Mouse (Mus musculus) kidney, embryonic 14.5 days (tissue): ENCODE measurements around the gene Cfap97d1. TPM values are rescaled to one million over a fixed set of nuclear protein-coding genes. Genes with fewer than 3 reads are reported as not detected.

Experiments
- ATAC-seq: fragments of 200-750 bp; cut with Nextera tagmentation; 2 replicates; pipeline ENCODE4 v1.8.0; 2017; ENCODE audit warnings: moderate number of reproducible peaks, mild to moderate bottlenecking, moderate TSS enrichment, moderate library complexity; ENCODE audit not compliant: low FRiP score, low TSS enrichment
- H3K27ac ChIP-seq: fragments of 300-500 bp; sonication (generic); 2 replicates; pipeline ENCODE4 v1.5.1; 2014; ENCODE audit warnings: low read depth, mild to moderate bottlenecking, low read length, moderate library complexity, mixed read lengths
- H3K27me3 ChIP-seq: fragments of 300-500 bp; sonication (generic); 2 replicates; pipeline ENCODE4 v1.6.1; 2014; ENCODE audit warnings: mild to moderate bottlenecking, low read length; ENCODE audit not compliant: control insufficient read depth, insufficient read depth
- H3K36me3 ChIP-seq: fragments of 300-500 bp; sonication (generic); 2 replicates; pipeline ENCODE4 v1.6.1; 2014; ENCODE audit warnings: low read length, mixed read lengths; ENCODE audit not compliant: control insufficient read depth, insufficient read depth
- H3K4me1 ChIP-seq: fragments of 300-500 bp; sonication (generic); 2 replicates; pipeline ENCODE4 v1.6.1; 2014; ENCODE audit warnings: low read length, mixed read lengths; ENCODE audit not compliant: control insufficient read depth, insufficient read depth
- H3K4me2 ChIP-seq: fragments of 300-500 bp; sonication (generic); replicated peaks from 2 replicates; pipeline ENCODE4 v1.6.1; 2014; ENCODE audit warnings: low read depth, mild to moderate bottlenecking, low read length
- H3K4me3 ChIP-seq: fragments of 300-500 bp; sonication (generic); 2 replicates; pipeline ENCODE4 v1.5.1; 2014; ENCODE audit warnings: mild to moderate bottlenecking, low read length
- H3K9ac ChIP-seq: fragments of 300-500 bp; sonication (generic); 2 replicates; pipeline ENCODE4 v1.6.1; 2014; ENCODE audit warnings: low read depth, mild to moderate bottlenecking, low read length, moderate library complexity
- H3K9me3 ChIP-seq: fragments of 300-500 bp; sonication (generic); 2 replicates; pipeline ENCODE4 v1.6.1; 2016; ENCODE audit warnings: low read length; ENCODE audit not compliant: control insufficient read depth
- WGBS: fragments of 180-500 bp; shearing (Covaris S2); extraction: QIAGEN DNeasy Blood & Tissue Kit; methylation state at CpG from one replicate; pipeline ENCODE4 v1.1.7; 2014; 5-methylcytosine and 5-hydroxymethylcytosine counted together
- polyA plus RNA-seq: library from polyadenylated mRNA; unstranded; fragments of >200 nt; fragmentation: Nextera tagmentation; extraction: Ambion mirVana; gene quantifications from 2 replicates; pipeline ENCODE4 v1.2.1, GENCODE M21; 2014

Cfap97d1 gene
- not detected in 2 replicates for polyA plus RNA-seq

DNA sequence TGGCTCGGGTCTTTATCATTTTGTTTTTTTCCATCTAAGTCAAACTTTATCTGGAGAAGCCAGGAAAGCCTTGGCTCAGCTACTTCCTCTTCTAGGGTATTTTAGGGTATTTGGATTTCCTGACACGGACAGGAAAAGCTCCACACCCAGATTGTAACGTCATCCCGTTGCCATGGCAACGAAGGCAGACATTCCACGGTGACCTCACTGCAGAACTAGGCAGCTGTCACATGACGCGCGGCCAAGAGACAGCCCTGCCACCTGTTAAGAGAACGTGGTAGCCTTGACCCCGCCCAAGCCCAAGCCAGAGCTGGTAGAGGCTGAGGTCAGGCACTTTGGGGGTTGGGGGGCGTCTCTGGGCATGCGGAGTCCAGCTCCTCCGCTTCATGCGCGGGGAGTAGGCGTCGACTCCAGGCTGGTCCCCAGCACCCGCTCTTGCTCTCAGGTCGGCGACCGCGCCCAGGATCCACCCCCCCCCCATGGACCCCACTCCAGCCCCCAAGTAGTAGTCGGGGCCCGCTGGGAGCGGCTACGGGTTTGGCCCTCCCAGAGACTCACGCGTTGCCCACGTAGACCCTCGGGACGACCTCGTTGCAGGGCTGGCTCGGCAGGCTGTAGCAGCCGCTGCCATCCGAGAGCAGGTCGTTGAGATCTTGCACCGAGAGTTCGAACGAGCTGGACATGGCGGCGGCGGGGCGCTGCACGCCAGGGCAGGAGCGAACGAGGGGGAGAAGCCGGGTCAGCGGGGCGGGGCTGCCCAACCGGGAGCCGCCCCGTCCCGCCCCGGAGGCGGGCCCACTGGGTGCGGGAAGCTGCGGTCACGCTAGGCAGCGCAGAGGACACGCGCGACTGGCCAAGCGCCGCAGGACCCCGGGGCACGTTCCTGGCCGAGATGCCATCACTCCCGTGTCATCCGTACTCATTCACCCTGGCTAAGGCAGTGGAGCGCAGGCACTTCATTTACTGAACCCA, at the start of gene Cfap97d1:
Gene Cfap97d1 (plus strand): TSS at position 226 of the 972 bp plus-strand sequence.
- ATAC-seq, result peak; percentile 86
- H3K4me2 ChIP-seq, result peak within 1 kb of the TSS; percentile 97
- WGBS, result 2% methylated on average over 66 of the region's 71 CpGs

DNA sequence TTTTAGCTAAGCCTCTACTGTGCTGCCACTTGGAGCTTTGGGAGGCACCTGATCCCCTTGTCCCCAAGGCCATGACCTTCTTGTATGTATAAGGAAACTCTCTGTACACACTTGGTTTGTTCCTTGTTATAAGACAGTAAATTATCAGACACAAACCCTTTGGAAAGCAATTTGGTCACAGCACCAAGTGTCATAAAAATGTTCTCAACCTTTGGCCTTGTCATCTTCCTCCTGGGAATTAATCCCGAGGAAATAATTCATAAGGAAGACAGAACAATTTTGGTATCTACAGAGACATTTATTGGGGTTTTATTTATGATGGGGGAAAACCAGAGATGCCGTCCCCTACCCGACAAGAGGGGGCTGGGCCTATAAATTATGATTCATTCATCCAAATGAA, 48.3 kb upstream of the Cfap97d1 start:
- no peaks in the 10 kb centered on the region for H3K36me3 ChIP-seq
- H3K4me2 ChIP-seq, result no peak overlapping the region
- WGBS, result 29% methylated on average over 3 of the region's 3 CpGs
- no peak overlapping the region for H3K27ac ChIP-seq
- ATAC-seq, result no peak
- no peak overlapping the region for H3K4me3 ChIP-seq
- no peaks in the 10 kb centered on the region for H3K9me3 ChIP-seq
- H3K4me1 ChIP-seq, result peaks cover 22% of the 10 kb centered on the region
- H3K27me3 ChIP-seq, result 0 out of 2 replicates have a peak, but pooled peaks cover 2% of the 10 kb centered on the region
- H3K9ac ChIP-seq, result no peak overlapping the region

More for the DNA sequence above, at the start of gene Cfap97d1:
- Histone ChIP-seq H3K9ac (peak within 1 kb of the TSS; percentile 73), H3K36me3 (peaks cover 3% of the 10 kb centered on the region; the same call in 1 of the 2 replicates), H3K9me3 (no peaks in the 10 kb centered on the region), H3K27ac (peak within 1 kb of the TSS; percentile 82), H3K27me3 (peaks cover 4% of the 10 kb centered on the region; the same call in 1 of the 2 replicates), H3K4me3 (peak within 1 kb of the TSS; percentile 67), H3K4me1 (peaks cover 25% of the 10 kb centered on the region; the same call in 1 of the 2 replicates)

DNA sequence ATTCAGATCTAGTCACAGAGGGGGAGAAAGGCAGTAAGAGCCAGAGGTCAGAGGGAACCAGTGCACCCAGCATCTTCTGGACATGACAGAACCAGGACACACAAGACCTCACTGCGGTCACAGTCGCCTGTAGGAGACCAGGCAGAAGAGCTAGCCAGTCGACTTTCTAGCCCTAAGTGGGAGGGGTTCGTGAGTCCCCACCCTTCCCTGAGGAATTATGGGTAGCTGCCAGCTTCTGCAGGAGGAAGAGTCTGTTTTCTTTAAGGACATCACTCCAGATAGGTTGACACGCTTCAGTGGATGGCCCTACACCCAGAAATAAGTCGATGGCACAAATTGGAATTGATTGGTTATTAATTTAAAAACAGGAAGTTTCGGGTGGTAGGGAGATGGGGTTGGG, 47.7 kb upstream of the Cfap97d1 start:
- Histone ChIP-seq H3K9me3 (no peaks in the 10 kb centered on the region), H3K27me3 (no peaks in the 10 kb centered on the region), H3K36me3 (no peaks in the 10 kb centered on the region), H3K4me3 (no peak overlapping the region), H3K4me1 (peaks cover 22% of the 10 kb centered on the region), H3K9ac (no peak overlapping the region), H3K4me2 (no peak overlapping the region), H3K27ac (no peak overlapping the region)
- WGBS, result 36% methylated on average over 7 of the region's 7 CpGs
- no peak for ATAC-seq

DNA sequence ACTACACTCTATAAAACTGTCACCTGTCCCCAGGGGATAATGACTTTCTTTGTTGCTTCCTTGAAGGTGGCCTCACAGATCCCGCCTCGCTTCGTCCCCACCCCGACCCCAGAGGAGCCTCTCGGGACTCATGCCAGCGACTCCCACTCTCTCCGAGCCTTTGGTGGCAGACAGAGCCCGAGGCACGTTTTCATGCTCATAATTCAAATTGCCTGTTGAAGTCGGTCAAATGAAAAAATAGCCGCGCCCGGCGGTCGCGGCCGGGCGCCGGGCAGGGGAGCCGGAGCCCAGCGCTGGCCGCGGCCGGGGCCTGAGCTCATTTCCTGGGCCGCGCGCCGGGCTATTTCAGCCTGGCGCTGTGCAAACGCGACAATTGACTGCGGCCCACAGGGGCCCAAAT, 47.0 kb upstream of the Cfap97d1 start:
- Histone ChIP-seq H3K4me3 (peak overlapping the region; percentile 37), H3K4me1 (peaks cover 18% of the 10 kb centered on the region), H3K9ac (peak overlapping the region; percentile 50), H3K4me2 (peak overlapping the region; percentile 75), H3K27me3 (no peaks in the 10 kb centered on the region), H3K36me3 (no peaks in the 10 kb centered on the region), H3K9me3 (no peaks in the 10 kb centered on the region), H3K27ac (no peak overlapping the region)
- no peak for ATAC-seq
- WGBS, result under 1% methylated on average over 32 of the region's 32 CpGs

DNA sequence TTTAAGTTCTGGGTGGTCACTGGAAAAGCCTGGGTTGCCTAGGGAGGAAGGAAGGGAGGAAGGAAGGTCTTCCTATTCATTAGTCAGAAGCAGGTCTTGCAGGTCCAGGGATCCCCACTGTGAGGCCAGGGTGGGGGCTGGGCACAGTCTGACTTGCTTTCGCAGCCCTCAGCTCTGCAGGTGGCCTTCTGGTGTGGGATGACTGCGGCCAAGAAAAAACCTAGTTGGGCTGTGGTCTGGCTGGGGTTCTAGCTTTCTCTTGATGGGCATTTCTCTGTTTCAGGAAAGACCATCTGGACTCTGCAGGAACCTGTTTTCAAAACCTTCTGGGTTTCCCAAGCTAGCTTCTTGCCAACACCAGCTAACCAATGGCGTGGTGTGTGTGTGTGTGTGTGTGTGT, 41.0 kb upstream of the Cfap97d1 start:
- Histone ChIP-seq H3K36me3 (no peaks in the 10 kb centered on the region), H3K4me3 (no peak overlapping the region), H3K9ac (no peak overlapping the region), H3K9me3 (no peaks in the 10 kb centered on the region), H3K4me2 (no peak overlapping the region), H3K4me1 (peaks cover 3% of the 10 kb centered on the region; the same call in 1 of the 2 replicates), H3K27ac (no peak overlapping the region), H3K27me3 (no peaks in the 10 kb centered on the region)
- WGBS, result 39% methylated on average over 3 of the region's 3 CpGs
- no peak for ATAC-seq

DNA sequence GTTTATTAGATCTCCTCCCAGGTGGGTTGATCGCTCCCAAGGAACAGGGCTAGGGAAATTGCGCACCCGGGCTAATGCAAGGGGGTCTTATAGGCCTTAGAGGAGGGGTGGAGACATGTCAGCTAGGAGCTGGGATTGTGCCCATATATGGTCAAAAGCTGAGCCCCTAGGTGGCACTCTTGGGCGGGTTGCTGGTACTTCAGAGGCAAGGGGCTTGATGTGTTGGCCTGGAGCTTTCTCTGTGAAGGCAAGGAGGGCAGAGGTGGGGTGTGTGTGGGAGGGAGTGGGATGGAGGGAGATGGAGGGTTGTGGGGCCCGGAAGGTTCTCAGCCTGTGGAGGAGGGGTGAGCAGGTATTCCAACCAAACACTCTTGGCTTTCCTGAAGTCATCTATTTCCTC, 37.6 kb upstream of the Cfap97d1 start:
- WGBS, result 12% methylated on average over 5 of the region's 5 CpGs
- no peak overlapping the region for H3K9ac ChIP-seq
- no peaks in the 10 kb centered on the region for H3K9me3 ChIP-seq
- peak; percentile 72; the same call in 1 of the 2 replicates for ATAC-seq
- H3K27ac ChIP-seq, result no peak overlapping the region
- H3K36me3 ChIP-seq, result no peaks in the 10 kb centered on the region
- no peaks in the 10 kb centered on the region for H3K27me3 ChIP-seq
- no peak overlapping the region for H3K4me2 ChIP-seq
- peaks cover 3% of the 10 kb centered on the region; the same call in 1 of the 2 replicates for H3K4me1 ChIP-seq
- no peak overlapping the region for H3K4me3 ChIP-seq

DNA sequence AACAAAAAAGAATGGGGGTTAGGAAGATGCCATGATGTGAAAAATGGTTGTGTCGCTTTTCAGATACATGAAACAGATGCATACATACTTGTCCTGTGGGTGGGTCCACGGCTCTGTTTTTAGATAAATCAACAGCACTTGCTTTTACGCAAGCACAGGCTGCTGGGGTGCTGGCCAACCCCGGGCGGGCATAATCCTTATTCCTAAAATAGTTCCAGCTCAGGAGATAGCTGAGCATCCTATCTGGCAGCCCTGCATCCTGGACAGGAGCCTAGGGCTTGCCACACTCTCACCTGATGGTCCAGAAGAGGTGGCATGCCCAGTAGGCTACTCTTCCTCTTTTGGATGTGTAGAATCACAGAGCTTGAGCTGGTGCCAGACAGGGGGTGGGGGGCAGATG, 34.1 kb upstream of the Cfap97d1 start:
- no peaks in the 10 kb centered on the region for H3K9me3 ChIP-seq
- no peaks in the 10 kb centered on the region for H3K36me3 ChIP-seq
- no peak overlapping the region for H3K4me3 ChIP-seq
- H3K9ac ChIP-seq, result no peak overlapping the region
- ATAC-seq, result no peak
- 90% methylated on average over 5 of the region's 5 CpGs for WGBS
- H3K4me2 ChIP-seq, result no peak overlapping the region
- no peak overlapping the region for H3K27ac ChIP-seq
- H3K27me3 ChIP-seq, result no peaks in the 10 kb centered on the region
- peaks cover 21% of the 10 kb centered on the region for H3K4me1 ChIP-seq

DNA sequence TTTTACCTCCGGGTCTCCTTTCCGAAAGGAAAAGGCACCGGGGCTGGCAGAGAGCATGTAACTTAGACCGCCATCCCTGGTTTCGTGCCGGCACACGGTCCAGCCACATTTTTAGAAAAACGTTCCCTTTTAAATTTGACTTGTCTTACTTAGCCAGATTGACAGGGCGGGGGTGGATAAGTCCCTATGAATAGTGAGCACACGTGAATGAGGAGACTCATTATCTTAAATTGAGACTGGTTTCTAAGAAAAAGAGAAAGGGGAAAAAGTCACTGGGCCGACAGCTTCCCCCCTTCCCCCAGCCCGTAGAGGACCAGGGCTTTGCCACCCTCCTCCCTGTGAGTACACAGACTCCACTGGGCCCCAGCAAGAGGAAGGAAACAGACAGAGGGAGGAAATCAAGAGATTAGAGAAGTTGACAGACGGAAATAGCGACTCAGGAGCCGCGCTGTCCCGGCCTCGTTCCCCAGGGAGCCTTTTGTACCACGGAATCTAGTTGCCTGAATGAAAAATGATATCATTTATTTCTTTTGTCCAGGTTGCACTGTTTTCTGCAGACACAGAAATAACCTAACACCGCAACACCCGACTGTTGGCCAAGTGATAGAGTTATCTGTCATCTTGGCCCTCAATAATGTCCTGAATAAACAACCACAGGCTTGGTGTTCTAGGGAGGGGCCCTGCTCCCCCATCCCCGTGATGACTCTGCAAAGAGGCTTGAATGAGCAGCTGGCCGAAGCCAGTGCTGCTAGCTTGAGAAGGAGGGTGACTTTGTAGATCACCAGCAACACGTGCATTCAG, 31.3 kb upstream of the Cfap97d1 start:
- H3K27ac ChIP-seq, result peak overlapping the region; percentile 55; the same call in 1 of the 2 replicates
- 29% methylated on average over 24 of the region's 24 CpGs for WGBS
- no peaks in the 10 kb centered on the region for H3K36me3 ChIP-seq
- peak overlapping the region; percentile 15; the same call in 1 of the 2 replicates for H3K4me2 ChIP-seq
- no peak overlapping the region for H3K4me3 ChIP-seq
- no peaks in the 10 kb centered on the region for H3K27me3 ChIP-seq
- H3K9ac ChIP-seq, result no peak overlapping the region
- peaks cover 19% of the 10 kb centered on the region for H3K4me1 ChIP-seq
- H3K9me3 ChIP-seq, result no peaks in the 10 kb centered on the region
- peak; percentile 84 for ATAC-seq
